Mouse (Mus musculus): Measurements from ENCODE around the gene Gmfg. TPM values are rescaled to one million over a fixed set of nuclear protein-coding genes. Genes with fewer than 3 reads are reported as not detected.

The Gmfg gene
- polyA plus RNA-seq, 1 experiment from 2014 or later = 6.5 TPM

- H3K27me3 ChIP-seq (ENCODE audit: control insufficient read depth, insufficient read depth, low read length) = no peaks in the 10 kb centered on the region
- no peak overlapping the region for H3K9ac ChIP-seq (ENCODE audit: low read length)
- 90% methylated on average over 2 of the region's 2 CpGs for WGBS
- no peaks in the 10 kb centered on the region for H3K36me3 ChIP-seq (ENCODE audit: control insufficient read depth, insufficient read depth, low read length)
- no peak for DNase-seq (ENCODE audit: low spot score)
- H3K9me3 ChIP-seq (ENCODE audit: control insufficient read depth, low read length) = no peaks in the 10 kb centered on the region
- peaks cover 13% of the 10 kb centered on the region for H3K4me1 ChIP-seq (ENCODE audit: control insufficient read depth, insufficient read depth, low read length)
- no peak for ATAC-seq (ENCODE audit: insufficient read depth, low FRiP score, low TSS enrichment)
- no peak overlapping the region for H3K27ac ChIP-seq (ENCODE audit: low read depth, low read length)
- no peak overlapping the region for H3K4me3 ChIP-seq (ENCODE audit: low read depth, low read length)
- no peak overlapping the region for H3K4me2 ChIP-seq (ENCODE audit: low read depth)
Observed at GRCm38 (mm10) chr7:28432252-28432651, 5.0 kb upstream of the Gmfg start.

- Histone ChIP-seq H3K9me3 (ENCODE audit: control insufficient read depth, low read length) (no peaks in the 10 kb centered on the region), H3K4me1 (ENCODE audit: control insufficient read depth, insufficient read depth, low read length) (peaks cover 13% of the 10 kb centered on the region), H3K36me3 (ENCODE audit: control insufficient read depth, insufficient read depth, low read length) (no peaks in the 10 kb centered on the region), H3K4me2 (ENCODE audit: low read depth) (peak overlapping the region; percentile 55), H3K4me3 (ENCODE audit: low read depth, low read length) (peak overlapping the region; percentile 65), H3K27me3 (ENCODE audit: control insufficient read depth, insufficient read depth, low read length) (no peaks in the 10 kb centered on the region), H3K9ac (ENCODE audit: low read length) (peak overlapping the region; percentile 72), H3K27ac (ENCODE audit: low read depth, low read length) (no peak overlapping the region)
- peak; percentile 32 for DNase-seq (ENCODE audit: low spot score)
- ATAC-seq (ENCODE audit: insufficient read depth, low FRiP score, low TSS enrichment) = peak; percentile 54
- under 1% methylated on average over 42 of the region's 70 CpGs for WGBS
Observed at GRCm38 (mm10) chr7:28435660-28436259, 1.5 kb upstream of the Gmfg start.

- ATAC-seq (ENCODE audit: insufficient read depth, low FRiP score, low TSS enrichment) (peak; percentile 97), DNase-seq (ENCODE audit: low spot score) (peak; percentile 99)
- Histone ChIP-seq H3K9me3 (ENCODE audit: control insufficient read depth, low read length) (no peaks in the 10 kb centered on the region), H3K4me2 (ENCODE audit: low read depth) (peak overlapping the region; percentile 48), H3K27ac (ENCODE audit: low read depth, low read length) (no peak overlapping the region; the same call in 1 of the 2 replicates), H3K9ac (ENCODE audit: low read length) (peak overlapping the region; percentile 72), H3K4me3 (ENCODE audit: low read depth, low read length) (peak overlapping the region; percentile 65), H3K27me3 (ENCODE audit: control insufficient read depth, insufficient read depth, low read length) (no peaks in the 10 kb centered on the region), H3K4me1 (ENCODE audit: control insufficient read depth, insufficient read depth, low read length) (peaks cover 13% of the 10 kb centered on the region), H3K36me3 (ENCODE audit: control insufficient read depth, insufficient read depth, low read length) (no peaks in the 10 kb centered on the region)
- WGBS = under 1% methylated on average over 55 of the region's 64 CpGs
Observed at GRCm38 (mm10) chr7:28436271-28436904, 859 bp upstream of the Gmfg start.

GRCm38 (mm10) chr7:28437964-28438363, 717 bp downstream of the Gmfg start:
- Histone ChIP-seq H3K27ac (ENCODE audit: low read depth, low read length) (no peak overlapping the region), H3K4me3 (ENCODE audit: low read depth, low read length) (no peak overlapping the region), H3K4me1 (ENCODE audit: control insufficient read depth, insufficient read depth, low read length) (peaks cover 13% of the 10 kb centered on the region), H3K27me3 (ENCODE audit: control insufficient read depth, insufficient read depth, low read length) (no peaks in the 10 kb centered on the region), H3K36me3 (ENCODE audit: control insufficient read depth, insufficient read depth, low read length) (no peaks in the 10 kb centered on the region), H3K4me2 (ENCODE audit: low read depth) (no peak overlapping the region), H3K9me3 (ENCODE audit: control insufficient read depth, low read length) (no peaks in the 10 kb centered on the region), H3K9ac (ENCODE audit: low read length) (no peak overlapping the region)
- DNase-seq (ENCODE audit: low spot score) (no peak), ATAC-seq (ENCODE audit: insufficient read depth, low FRiP score, low TSS enrichment) (no peak)

- Histone ChIP-seq H3K4me2 (ENCODE audit: low read depth) (no peak overlapping the region), H3K36me3 (ENCODE audit: control insufficient read depth, insufficient read depth, low read length) (no peaks in the 10 kb centered on the region), H3K9ac (ENCODE audit: low read length) (no peak overlapping the region), H3K9me3 (ENCODE audit: control insufficient read depth, low read length) (no peaks in the 10 kb centered on the region), H3K4me1 (ENCODE audit: control insufficient read depth, insufficient read depth, low read length) (peaks cover 13% of the 10 kb centered on the region), H3K4me3 (ENCODE audit: low read depth, low read length) (no peak overlapping the region), H3K27me3 (ENCODE audit: control insufficient read depth, insufficient read depth, low read length) (no peaks in the 10 kb centered on the region), H3K27ac (ENCODE audit: low read depth, low read length) (no peak overlapping the region)
- DNase-seq (ENCODE audit: low spot score) (no peak), ATAC-seq (ENCODE audit: insufficient read depth, low FRiP score, low TSS enrichment) (no peak)
- WGBS = 79% methylated on average over 2 of the region's 2 CpGs
Observed at GRCm38 (mm10) chr7:28438771-28439170, 1.5 kb downstream of the Gmfg start.

GRCm38 (mm10) chr7:28440739-28441138, 3.5 kb downstream of the Gmfg start:
- DNase-seq (ENCODE audit: low spot score) = no peak
- no peak overlapping the region for H3K4me2 ChIP-seq (ENCODE audit: low read depth)
- no peaks in the 10 kb centered on the region for H3K36me3 ChIP-seq (ENCODE audit: control insufficient read depth, insufficient read depth, low read length)
- no peak for ATAC-seq (ENCODE audit: insufficient read depth, low FRiP score, low TSS enrichment)
- H3K4me1 ChIP-seq (ENCODE audit: control insufficient read depth, insufficient read depth, low read length) = no peaks in the 10 kb centered on the region
- no peak overlapping the region for H3K9ac ChIP-seq (ENCODE audit: low read length)
- no peak overlapping the region for H3K4me3 ChIP-seq (ENCODE audit: low read depth, low read length)
- H3K27ac ChIP-seq (ENCODE audit: low read depth, low read length) = no peak overlapping the region
- H3K27me3 ChIP-seq (ENCODE audit: control insufficient read depth, insufficient read depth, low read length) = no peaks in the 10 kb centered on the region; the same call in 1 of the 2 replicates
- 74% methylated on average over 2 of the region's 2 CpGs for WGBS
- H3K9me3 ChIP-seq (ENCODE audit: control insufficient read depth, low read length) = no peaks in the 10 kb centered on the region

- Histone ChIP-seq H3K4me1 (ENCODE audit: control insufficient read depth, insufficient read depth, low read length) (no peaks in the 10 kb centered on the region), H3K27me3 (ENCODE audit: control insufficient read depth, insufficient read depth, low read length) (no peaks in the 10 kb centered on the region; the same call in 1 of the 2 replicates), H3K9ac (ENCODE audit: low read length) (no peak overlapping the region), H3K36me3 (ENCODE audit: control insufficient read depth, insufficient read depth, low read length) (no peaks in the 10 kb centered on the region), H3K4me2 (ENCODE audit: low read depth) (no peak overlapping the region), H3K27ac (ENCODE audit: low read depth, low read length) (no peak overlapping the region), H3K9me3 (ENCODE audit: control insufficient read depth, low read length) (no peaks in the 10 kb centered on the region), H3K4me3 (ENCODE audit: low read depth, low read length) (no peak overlapping the region)
- ATAC-seq (ENCODE audit: insufficient read depth, low FRiP score, low TSS enrichment) = no peak
- 88% methylated on average over 12 of the region's 14 CpGs for WGBS
- no peak for DNase-seq (ENCODE audit: low spot score)
Observed at GRCm38 (mm10) chr7:28441776-28442485, 4.7 kb downstream of the Gmfg start.

- no peak overlapping the region for H3K27ac ChIP-seq (ENCODE audit: low read depth, low read length)
- H3K4me3 ChIP-seq (ENCODE audit: low read depth, low read length) = no peak overlapping the region
- no peaks in the 10 kb centered on the region for H3K4me1 ChIP-seq (ENCODE audit: control insufficient read depth, insufficient read depth, low read length)
- H3K9ac ChIP-seq (ENCODE audit: low read length) = no peak overlapping the region
- ATAC-seq (ENCODE audit: insufficient read depth, low FRiP score, low TSS enrichment) = no peak
- no peak overlapping the region for H3K4me2 ChIP-seq (ENCODE audit: low read depth)
- H3K9me3 ChIP-seq (ENCODE audit: control insufficient read depth, low read length) = no peaks in the 10 kb centered on the region
- no peaks in the 10 kb centered on the region for H3K36me3 ChIP-seq (ENCODE audit: control insufficient read depth, insufficient read depth, low read length)
- WGBS = 56% methylated on average over 4 of the region's 4 CpGs
- no peak for DNase-seq (ENCODE audit: low spot score)
- H3K27me3 ChIP-seq (ENCODE audit: control insufficient read depth, insufficient read depth, low read length) = no peaks in the 10 kb centered on the region; the same call in 1 of the 2 replicates
Observed at GRCm38 (mm10) chr7:28442688-28443087, 5.4 kb downstream of the Gmfg start.

Data from neural tube, embryonic 11.5 days (tissue).